Mouse (Mus musculus): ENCODE data around the gene Fhit. TPM values are rescaled to one million over a fixed set of nuclear protein-coding genes. Genes with fewer than 3 reads are reported as not detected.

Fhit gene
- polyA plus RNA-seq, 1 experiment from 2014 or later, result 8.1 TPM

- Histone ChIP-seq H3K36me3 (ENCODE audit: control insufficient read depth, insufficient read depth, low read length) (no peaks in the 10 kb centered on the region), H3K27me3 (replicated peaks; ENCODE audit: control insufficient read depth, insufficient read depth, low read length) (no peaks in the 10 kb centered on the region), H3K4me2 (ENCODE audit: low read length) (no peak overlapping the region), H3K9me3 (replicated peaks; ENCODE audit: control insufficient read depth, low read length) (no peaks in the 10 kb centered on the region), H3K27ac (ENCODE audit: low read depth, low read length) (no peak overlapping the region), H3K4me1 (ENCODE audit: control insufficient read depth, insufficient read depth, low read length) (no peaks in the 10 kb centered on the region), H3K4me3 (ENCODE audit: low read depth, low read length) (no peak overlapping the region), H3K9ac (ENCODE audit: low read length) (no peak overlapping the region)
- 81% methylated on average over 5 of the region's 5 CpGs for WGBS
- ATAC-seq, result no peak
- DNase-seq (ENCODE audit: low spot score), result no peak
Measured at GRCm38 (mm10) chr14:10194130-10194529, 967.7 kb downstream of the Fhit start.

- no peak for DNase-seq (ENCODE audit: low spot score)
- no peak overlapping the region for H3K4me2 ChIP-seq (ENCODE audit: low read length)
- H3K4me3 ChIP-seq (ENCODE audit: low read depth, low read length), result no peak overlapping the region
- no peaks in the 10 kb centered on the region for H3K9me3 ChIP-seq (replicated peaks; ENCODE audit: control insufficient read depth, low read length)
- H3K4me1 ChIP-seq (ENCODE audit: control insufficient read depth, insufficient read depth, low read length), result peaks cover 4% of the 10 kb centered on the region
- H3K27me3 ChIP-seq (replicated peaks; ENCODE audit: control insufficient read depth, insufficient read depth, low read length), result no peaks in the 10 kb centered on the region
- 74% methylated on average over 2 of the region's 2 CpGs for WGBS
- no peak overlapping the region for H3K9ac ChIP-seq (ENCODE audit: low read length)
- no peak for ATAC-seq
- H3K36me3 ChIP-seq (ENCODE audit: control insufficient read depth, insufficient read depth, low read length), result no peaks in the 10 kb centered on the region
- H3K27ac ChIP-seq (ENCODE audit: low read depth, low read length), result no peak overlapping the region
Measured at GRCm38 (mm10) chr14:10171761-10172160, 990.1 kb downstream of the Fhit start.

- no peak overlapping the region for H3K27ac ChIP-seq (ENCODE audit: low read depth, low read length)
- DNase-seq (ENCODE audit: low spot score) (peak; percentile 53), ATAC-seq (peak; percentile 65)
- peaks cover 5% of the 10 kb centered on the region for H3K4me1 ChIP-seq (ENCODE audit: control insufficient read depth, insufficient read depth, low read length)
- no peak overlapping the region for H3K4me2 ChIP-seq (ENCODE audit: low read length)
- 12% methylated on average over 6 of the region's 6 CpGs for WGBS
- H3K36me3 ChIP-seq (ENCODE audit: control insufficient read depth, insufficient read depth, low read length), result no peaks in the 10 kb centered on the region
- H3K4me3 ChIP-seq (ENCODE audit: low read depth, low read length), result no peak overlapping the region
- no peaks in the 10 kb centered on the region for H3K27me3 ChIP-seq (replicated peaks; ENCODE audit: control insufficient read depth, insufficient read depth, low read length)
- H3K9ac ChIP-seq (ENCODE audit: low read length), result no peak overlapping the region
- H3K9me3 ChIP-seq (replicated peaks; ENCODE audit: control insufficient read depth, low read length), result no peaks in the 10 kb centered on the region
Measured at GRCm38 (mm10) chr14:10166641-10167429, 995.0 kb downstream of the Fhit start.

GRCm38 (mm10) chr14:10149872-10150271 is 1012.0 kb downstream of the Fhit start:
- Histone ChIP-seq H3K36me3 (ENCODE audit: control insufficient read depth, insufficient read depth, low read length) (no peaks in the 10 kb centered on the region), H3K9me3 (replicated peaks; ENCODE audit: control insufficient read depth, low read length) (no peaks in the 10 kb centered on the region), H3K27me3 (replicated peaks; ENCODE audit: control insufficient read depth, insufficient read depth, low read length) (no peaks in the 10 kb centered on the region), H3K9ac (ENCODE audit: low read length) (no peak overlapping the region), H3K27ac (ENCODE audit: low read depth, low read length) (no peak overlapping the region), H3K4me2 (ENCODE audit: low read length) (no peak overlapping the region), H3K4me1 (ENCODE audit: control insufficient read depth, insufficient read depth, low read length) (no peaks in the 10 kb centered on the region), H3K4me3 (ENCODE audit: low read depth, low read length) (no peak overlapping the region)
- ATAC-seq (no peak), DNase-seq (ENCODE audit: low spot score) (no peak)
- 46% methylated on average over 5 of the region's 5 CpGs for WGBS

GRCm38 (mm10) chr14:10139311-10139710 is 1022.5 kb downstream of the Fhit start:
- H3K4me2 ChIP-seq (ENCODE audit: low read length), result no peak overlapping the region
- H3K4me1 ChIP-seq (ENCODE audit: control insufficient read depth, insufficient read depth, low read length), result no peaks in the 10 kb centered on the region
- H3K9me3 ChIP-seq (replicated peaks; ENCODE audit: control insufficient read depth, low read length), result no peaks in the 10 kb centered on the region
- no peak overlapping the region for H3K4me3 ChIP-seq (ENCODE audit: low read depth, low read length)
- ATAC-seq (no peak), DNase-seq (ENCODE audit: low spot score) (no peak)
- no peak overlapping the region for H3K27ac ChIP-seq (ENCODE audit: low read depth, low read length)
- no peak overlapping the region for H3K9ac ChIP-seq (ENCODE audit: low read length)
- H3K36me3 ChIP-seq (ENCODE audit: control insufficient read depth, insufficient read depth, low read length), result no peaks in the 10 kb centered on the region
- no peaks in the 10 kb centered on the region for H3K27me3 ChIP-seq (replicated peaks; ENCODE audit: control insufficient read depth, insufficient read depth, low read length)

GRCm38 (mm10) chr14:10133873-10134272 is 1028.0 kb downstream of the Fhit start:
- no peak overlapping the region for H3K9ac ChIP-seq (ENCODE audit: low read length)
- ATAC-seq, result no peak
- no peaks in the 10 kb centered on the region for H3K27me3 ChIP-seq (replicated peaks; ENCODE audit: control insufficient read depth, insufficient read depth, low read length)
- H3K4me3 ChIP-seq (ENCODE audit: low read depth, low read length), result no peak overlapping the region
- no peaks in the 10 kb centered on the region for H3K4me1 ChIP-seq (ENCODE audit: control insufficient read depth, insufficient read depth, low read length)
- WGBS, result 93% methylated on average over 10 of the region's 10 CpGs
- no peak overlapping the region for H3K4me2 ChIP-seq (ENCODE audit: low read length)
- no peaks in the 10 kb centered on the region for H3K9me3 ChIP-seq (replicated peaks; ENCODE audit: control insufficient read depth, low read length)
- H3K36me3 ChIP-seq (ENCODE audit: control insufficient read depth, insufficient read depth, low read length), result no peaks in the 10 kb centered on the region
- no peak for DNase-seq (ENCODE audit: low spot score)
- no peak overlapping the region for H3K27ac ChIP-seq (ENCODE audit: low read depth, low read length)

GRCm38 (mm10) chr14:10129675-10130074 is 1032.2 kb downstream of the Fhit start:
- Histone ChIP-seq H3K27me3 (replicated peaks; ENCODE audit: control insufficient read depth, insufficient read depth, low read length) (no peaks in the 10 kb centered on the region), H3K27ac (ENCODE audit: low read depth, low read length) (no peak overlapping the region)
- 79% methylated on average over 4 of the region's 4 CpGs for WGBS

GRCm38 (mm10) chr14:10129088-10129487 is 1032.7 kb downstream of the Fhit start:
- no peak overlapping the region for H3K4me2 ChIP-seq (ENCODE audit: low read length)
- no peaks in the 10 kb centered on the region for H3K27me3 ChIP-seq (replicated peaks; ENCODE audit: control insufficient read depth, insufficient read depth, low read length)
- H3K4me3 ChIP-seq (ENCODE audit: low read depth, low read length), result no peak overlapping the region
- no peaks in the 10 kb centered on the region for H3K36me3 ChIP-seq (ENCODE audit: control insufficient read depth, insufficient read depth, low read length)
- WGBS, result 92% methylated on average over 7 of the region's 7 CpGs
- ATAC-seq (no peak), DNase-seq (ENCODE audit: low spot score) (no peak)
- H3K9ac ChIP-seq (ENCODE audit: low read length), result no peak overlapping the region
- H3K9me3 ChIP-seq (replicated peaks; ENCODE audit: control insufficient read depth, low read length), result no peaks in the 10 kb centered on the region
- no peaks in the 10 kb centered on the region for H3K4me1 ChIP-seq (ENCODE audit: control insufficient read depth, insufficient read depth, low read length)
- H3K27ac ChIP-seq (ENCODE audit: low read depth, low read length), result no peak overlapping the region

More at GRCm38 (mm10) chr14:10129675-10130074, 1032.2 kb downstream of the Fhit start:
- H3K4me1 ChIP-seq (ENCODE audit: control insufficient read depth, insufficient read depth, low read length), result no peaks in the 10 kb centered on the region
- no peaks in the 10 kb centered on the region for H3K36me3 ChIP-seq (ENCODE audit: control insufficient read depth, insufficient read depth, low read length)
- no peaks in the 10 kb centered on the region for H3K9me3 ChIP-seq (replicated peaks; ENCODE audit: control insufficient read depth, low read length)
- no peak overlapping the region for H3K9ac ChIP-seq (ENCODE audit: low read length)
- DNase-seq (ENCODE audit: low spot score), result no peak
- no peak for ATAC-seq
- no peak overlapping the region for H3K4me3 ChIP-seq (ENCODE audit: low read depth, low read length)
- no peak overlapping the region for H3K4me2 ChIP-seq (ENCODE audit: low read length)

GRCm38 (mm10) chr14:10126536-10126935 is 1035.3 kb downstream of the Fhit start:
- ATAC-seq, result peak; percentile 62

More at GRCm38 (mm10) chr14:10126536-10126935, 1035.3 kb downstream of the Fhit start:
- Histone ChIP-seq H3K4me1 (ENCODE audit: control insufficient read depth, insufficient read depth, low read length) (no peaks in the 10 kb centered on the region), H3K9me3 (replicated peaks; ENCODE audit: control insufficient read depth, low read length) (no peaks in the 10 kb centered on the region), H3K9ac (ENCODE audit: low read length) (no peak overlapping the region), H3K4me3 (ENCODE audit: low read depth, low read length) (no peak overlapping the region), H3K36me3 (ENCODE audit: control insufficient read depth, insufficient read depth, low read length) (no peaks in the 10 kb centered on the region), H3K27ac (ENCODE audit: low read depth, low read length) (no peak overlapping the region), H3K4me2 (ENCODE audit: low read length) (no peak overlapping the region), H3K27me3 (replicated peaks; ENCODE audit: control insufficient read depth, insufficient read depth, low read length) (no peaks in the 10 kb centered on the region)
- peak; percentile 37 for DNase-seq (ENCODE audit: low spot score)

Data from forebrain, embryonic 14.5 days (tissue).